ENCODE assay signal across 8 mouse cellular contexts in genomic region chr6:83103130-83103650, GRCm38 (mm10). TPM values are rescaled to one million over a fixed set of nuclear protein-coding genes. Genes with fewer than 3 reads are reported as not detected.
DNase-seq lines count a peak whose midpoint lies in the region; ATAC-seq and TF ChIP-seq lines count a peak whose summit lies in the region.
"Had no signal": no experiment of that assay in that cellular context is flagged by ENCODE, and none has a peak within 500 bp of the region (broad histone marks: within the 10 kb centered on the region; RNA-seq: fewer than 3 reads in every experiment).

No protein-coding gene starts in this region.

- H3K27me3 ChIP-seq in forebrain, embryonic 14.5 days (replicated peaks; ENCODE audit: control insufficient read depth, insufficient read depth, low read length): no peaks in the 10 kb centered on the region
- no peaks in the 10 kb centered on the region for H3K27me3 ChIP-seq in limb, embryonic 14.5 days (ENCODE audit: control insufficient read depth, insufficient read depth, low read length)
- no peaks in the 10 kb centered on the region for H3K27me3 ChIP-seq in small intestine, adult 2 months (ENCODE audit: control insufficient read depth, insufficient read depth, low read length)

- no peak for ATAC-seq in forebrain, embryonic 14.5 days
- ATAC-seq in limb, embryonic 14.5 days (ENCODE audit: low FRiP score, low read depth): no peak
- ATAC-seq in CD4-positive, CD25-positive, alpha-beta regulatory T cell, adult 4 months: no peak

- H3K4me2 ChIP-seq in forebrain, embryonic 14.5 days (ENCODE audit: low read length): peak overlapping the region; percentile 100; the same call in 1 of the 2 replicates
- peak overlapping the region; percentile 98 for H3K4me2 ChIP-seq in limb, embryonic 14.5 days (replicated peaks; ENCODE audit: low read depth, low read length, severe bottlenecking)

- peak overlapping the region; percentile 83 for H3K4me3 ChIP-seq in layer of hippocampus, adult 2 months
- H3K4me3 ChIP-seq in forebrain, embryonic 14.5 days (ENCODE audit: low read depth, low read length): no peak overlapping the region
- H3K4me3 ChIP-seq in limb, embryonic 14.5 days (replicated peaks; ENCODE audit: low read length): peak overlapping the region; percentile 76; the same call in 1 of the 2 replicates
- peak overlapping the region; percentile 86 for H3K4me3 ChIP-seq in small intestine, adult 2 months (ENCODE audit: low read depth, low read length)

- no peak for TF ChIP-seq POLR2A in limb, embryonic 14.5 days (IDR thresholded peaks at IDR 0.05; ENCODE audit: borderline replicate concordance, extremely low read depth, insufficient read depth, insufficient read length)
- TF ChIP-seq POLR2A in small intestine, adult 2 months (IDR thresholded peaks at IDR 0.05; ENCODE audit: low read depth, low read length): peak; percentile 8; the same call in 1 of the 2 replicates

- H3K9ac ChIP-seq in forebrain, embryonic 14.5 days (ENCODE audit: low read length): peak overlapping the region; percentile 80
- H3K9ac ChIP-seq in limb, embryonic 14.5 days (ENCODE audit: low read depth, low read length, severe bottlenecking): peak overlapping the region; percentile 76

- H3K36me3 ChIP-seq in forebrain, embryonic 14.5 days (ENCODE audit: control insufficient read depth, insufficient read depth, low read length): no peaks in the 10 kb centered on the region
- peaks cover 6% of the 10 kb centered on the region; the same call in 1 of the 2 replicates for H3K36me3 ChIP-seq in limb, embryonic 14.5 days (ENCODE audit: control insufficient read depth, insufficient read depth, low read length)
- H3K36me3 ChIP-seq in small intestine, adult 2 months (ENCODE audit: control insufficient read depth, insufficient read depth, low read length): peaks cover 5% of the 10 kb centered on the region; the same call in 1 of the 2 replicates

- intact Hi-C loops in left cerebral cortex, postnatal 36 days (cut with DNase I): no loop called here

- 45% methylated on average over 11 of the region's 11 CpGs for WGBS in forebrain, embryonic 14.5 days
- 52% methylated on average over 11 of the region's 11 CpGs for WGBS in limb, embryonic 14.5 days
- WGBS in small intestine, adult 2 months: 44% methylated on average over 11 of the region's 11 CpGs

- no peak for DNase-seq in layer of hippocampus, adult 2 months (ENCODE audit: low spot score in 2 of 2)
- DNase-seq in layer of hippocampus, adult 9-11 months: no peak
- no peak for DNase-seq in forebrain, embryonic 14.5 days (ENCODE audit: low spot score)
- no peak for DNase-seq in limb, embryonic 14.5 days (ENCODE audit: low spot score)
- DNase-seq in left cerebral cortex, postnatal 36 days (ENCODE audit: low spot score in 2 of 2): no peak

- TF ChIP-seq CTCF in layer of hippocampus, adult 2 months (conservative IDR thresholded peaks at IDR 0.05): no peak
- peak; percentile 7; the same call in 1 of the 2 replicates for TF ChIP-seq CTCF in small intestine, adult 2 months (IDR thresholded peaks at IDR 0.05; ENCODE audit: extremely low read depth, insufficient read length, insufficient replicate concordance, low read depth, low read length)

- peak overlapping the region; percentile 93 for H3K27ac ChIP-seq in layer of hippocampus, adult 2 months
- no peak overlapping the region for H3K27ac ChIP-seq in forebrain, embryonic 14.5 days (ENCODE audit: low read depth, low read length)
- H3K27ac ChIP-seq in limb, embryonic 14.5 days (replicated peaks; ENCODE audit: low read depth, low read length): no peak overlapping the region
- H3K27ac ChIP-seq in small intestine, adult 2 months (ENCODE audit: insufficient read depth, low read depth, low read length): peak overlapping the region; percentile 77

- H3K9me3 ChIP-seq in forebrain, embryonic 14.5 days (replicated peaks; ENCODE audit: control insufficient read depth, low read length): no peaks in the 10 kb centered on the region
- no peaks in the 10 kb centered on the region for H3K9me3 ChIP-seq in limb, embryonic 14.5 days (ENCODE audit: control insufficient read depth, low read length)

- H3K4me1 ChIP-seq in forebrain, embryonic 14.5 days (ENCODE audit: control insufficient read depth, insufficient read depth, low read length): peaks cover 14% of the 10 kb centered on the region
- H3K4me1 ChIP-seq in limb, embryonic 14.5 days (ENCODE audit: control insufficient read depth, insufficient read depth, low read length): peaks cover 16% of the 10 kb centered on the region
- peaks cover 19% of the 10 kb centered on the region for H3K4me1 ChIP-seq in small intestine, adult 2 months (ENCODE audit: control insufficient read depth, insufficient read depth, insufficient read length, low read length)

RNA-seq across cellular contexts. Expression of gene Gm42688, which starts 1.8 kb away (rescaled TPM):
- total RNA-seq in layer of hippocampus, adult 2 months (2021): 1 to 10 TPM; 8.5 to 9.5 TPM
- 1.9 and 2.7 TPM in 2 replicates for polyA plus RNA-seq in forebrain, embryonic 14.5 days (2014; fragmentation: Nextera tagmentation; extraction: Ambion mirVana)
- polyA plus RNA-seq in limb, embryonic 14.5 days (2012; rRNA removed): 7.0 and 7.7 TPM in 2 replicates
- polyA plus RNA-seq in limb, embryonic 14.5 days (2014; fragmentation: Nextera tagmentation; extraction: Ambion mirVana): 2.5 and 4.5 TPM in 2 replicates
- polyA plus RNA-seq in small intestine, adult 2 months (2012; rRNA removed): 3.2 and 4.2 TPM in 2 replicates
- under 1 TPM; 0.67 to 0.68 TPM for polyA plus RNA-seq in CD4-positive, CD25-positive, alpha-beta regulatory T cell, adult 4 months (2017; shearing (Covaris generic))
- total RNA-seq in left cerebral cortex, postnatal 36 days (2021): 1 to 10 TPM; 5.3 to 5.9 TPM

RNA-seq across cellular contexts. Expression of gene Ccdc142, which starts 1.8 kb away (rescaled TPM):
- total RNA-seq in layer of hippocampus, adult 2 months (2021): 1 to 10 TPM; 7.7 to 9.1 TPM
- 1.9 TPM in 2 replicates for polyA plus RNA-seq in forebrain, embryonic 14.5 days (2014; fragmentation: Nextera tagmentation; extraction: Ambion mirVana)
- 5.2 and 8.7 TPM in 2 replicates for polyA plus RNA-seq in limb, embryonic 14.5 days (2012; rRNA removed)
- 2.7 and 3.0 TPM in 2 replicates for polyA plus RNA-seq in limb, embryonic 14.5 days (2014; fragmentation: Nextera tagmentation; extraction: Ambion mirVana)
- 4.9 and 7.5 TPM in 2 replicates for polyA plus RNA-seq in small intestine, adult 2 months (2012; rRNA removed)
- 1 to 10 TPM in 1 of 2 experiments, under 1 TPM in 1; 0.82 to 2.2 TPM for polyA plus RNA-seq in CD4-positive, CD25-positive, alpha-beta regulatory T cell, adult 4 months (2017; shearing (Covaris generic))
- 1 to 10 TPM; 5.1 to 9.0 TPM for total RNA-seq in left cerebral cortex, postnatal 36 days (2021)

RNA-seq across cellular contexts. Expression of gene Mrpl53, which starts 5.7 kb away (rescaled TPM):
- total RNA-seq in layer of hippocampus, adult 2 months (2021): 10 to 100 TPM; 64.9 to 67.4 TPM
- 128 and 154 TPM in 2 replicates for polyA plus RNA-seq in forebrain, embryonic 14.5 days (2014; fragmentation: Nextera tagmentation; extraction: Ambion mirVana)
- polyA plus RNA-seq in limb, embryonic 14.5 days (2012; rRNA removed): 101 and 112 TPM in 2 replicates
- polyA plus RNA-seq in limb, embryonic 14.5 days (2014; fragmentation: Nextera tagmentation; extraction: Ambion mirVana): 124 and 125 TPM in 2 replicates
- polyA plus RNA-seq in small intestine, adult 2 months (2012; rRNA removed): 73.8 and 82.0 TPM in 2 replicates
- 10 to 100 TPM; 57.0 to 61.5 TPM for polyA plus RNA-seq in CD4-positive, CD25-positive, alpha-beta regulatory T cell, adult 4 months (2017; shearing (Covaris generic))
- 10 to 100 TPM; 54.4 to 58.7 TPM for total RNA-seq in left cerebral cortex, postnatal 36 days (2021)

RNA-seq across cellular contexts. Expression of gene Mogs, which starts 12.1 kb away (rescaled TPM):
- total RNA-seq in layer of hippocampus, adult 2 months (2021): 10 to 100 TPM; 24.0 to 26.4 TPM
- polyA plus RNA-seq in forebrain, embryonic 14.5 days (2014; fragmentation: Nextera tagmentation; extraction: Ambion mirVana): 8.8 and 15.0 TPM in 2 replicates
- polyA plus RNA-seq in limb, embryonic 14.5 days (2012; rRNA removed): 95.2 and 116 TPM in 2 replicates
- 47.1 and 50.9 TPM in 2 replicates for polyA plus RNA-seq in limb, embryonic 14.5 days (2014; fragmentation: Nextera tagmentation; extraction: Ambion mirVana)
- 34.2 and 45.6 TPM in 2 replicates for polyA plus RNA-seq in small intestine, adult 2 months (2012; rRNA removed)
- 10 to 100 TPM in 1 of 2 experiments, 1 to 10 TPM in 1; 6.5 to 16.0 TPM for polyA plus RNA-seq in CD4-positive, CD25-positive, alpha-beta regulatory T cell, adult 4 months (2017; shearing (Covaris generic))
- 10 to 100 TPM; 29.4 to 30.0 TPM for total RNA-seq in left cerebral cortex, postnatal 36 days (2021)

RNA-seq across cellular contexts. Expression of gene Lbx2, which starts 17.0 kb away (rescaled TPM):
- under 1 TPM in 1 of 2 experiments, not detected in 1; 0.86 TPM for total RNA-seq in layer of hippocampus, adult 2 months (2021)
- polyA plus RNA-seq in forebrain, embryonic 14.5 days (2014; fragmentation: Nextera tagmentation; extraction: Ambion mirVana): not detected in 2 replicates
- 0.54 and 1.2 TPM in 2 replicates for polyA plus RNA-seq in limb, embryonic 14.5 days (2012; rRNA removed)
- 0.52 and 0.87 TPM in 2 replicates for polyA plus RNA-seq in limb, embryonic 14.5 days (2014; fragmentation: Nextera tagmentation; extraction: Ambion mirVana)
- 0.42 and 0.91 TPM in 2 replicates for polyA plus RNA-seq in small intestine, adult 2 months (2012; rRNA removed)
- not detected for polyA plus RNA-seq in CD4-positive, CD25-positive, alpha-beta regulatory T cell, adult 4 months (2017; shearing (Covaris generic))
- total RNA-seq in left cerebral cortex, postnatal 36 days (2021): not detected
- total RNA-seq: common myeloid progenitor, adult 5-6 weeks had no signal

Comparison
In these comparisons a context has a peak if more than half of its experiments do, and no peak if none do; other contexts are left out.
1. H3K27ac ChIP-seq: peak in layer of hippocampus, adult 2 months (single experiment) and small intestine, adult 2 months (single experiment); none in forebrain, embryonic 14.5 days (single experiment) and limb, embryonic 14.5 days (single experiment).